19 mouse cellular contexts compared by ENCODE assay signal in the genomic region with DNA sequence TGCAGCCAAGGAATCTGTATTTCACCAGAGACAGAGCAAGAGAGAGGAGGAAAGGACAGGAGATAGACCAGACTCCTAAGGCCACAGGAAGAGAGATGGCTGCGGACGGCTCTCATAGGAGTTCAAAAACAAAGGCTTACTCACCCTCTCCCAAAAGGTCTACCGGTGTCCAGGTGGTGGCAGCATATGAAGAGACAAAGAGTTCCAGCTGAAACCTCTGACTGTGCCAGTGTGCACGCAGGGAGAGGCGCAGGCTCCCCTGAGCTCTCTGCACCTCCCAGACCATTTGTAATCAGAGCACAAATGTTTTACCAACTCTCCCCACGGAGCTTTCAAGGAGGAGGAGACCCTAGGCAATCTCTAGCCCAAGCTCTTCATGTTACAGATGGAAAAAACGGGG. TPM values are rescaled to one million over a fixed set of nuclear protein-coding genes. Genes with fewer than 3 reads are reported as not detected.
A peak's percentile ranks its signal among the peaks of the same experiment; 100 is the strongest.
DNase-seq lines count a peak whose midpoint lies in the region; ATAC-seq and TF ChIP-seq lines count a peak whose summit lies in the region.
"Had no signal": no experiment of that assay in that cellular context is flagged by ENCODE, and none has a peak within 500 bp of the region (broad histone marks: within the 10 kb centered on the region; RNA-seq: fewer than 3 reads in every experiment).

No protein-coding gene starts in this region.

- ATAC-seq in hindbrain, embryonic 16.5 days: no peak
- ATAC-seq: activated CD4-positive, CD25-positive, alpha-beta regulatory T cell, adult 4 months; liver, postnatal 0 days had no signal

- H3K4me1 ChIP-seq in hindbrain, embryonic 10.5 days (replicated peaks): 0 out of 2 replicates have a peak, but pooled peaks cover 3% of the 10 kb centered on the region
- no peaks in the 10 kb centered on the region for H3K4me1 ChIP-seq in hindbrain, embryonic 16.5 days (ENCODE audit: control insufficient read depth, insufficient read depth, low read depth, low read length)
- no peaks in the 10 kb centered on the region for H3K4me1 ChIP-seq in ES-Bruce4 (ENCODE audit: control insufficient read depth, insufficient read depth, low read length)
- peaks cover 10% of the 10 kb centered on the region; the same call in 1 of the 2 replicates for H3K4me1 ChIP-seq in embryonic facial prominence, embryonic 10.5 days
- H3K4me1 ChIP-seq: midbrain, embryonic 10.5 days; neural tube, embryonic 15.5 days; stomach, embryonic 15.5 days had no signal

- no peaks in the 10 kb centered on the region for H3K9me3 ChIP-seq in hindbrain, embryonic 10.5 days
- no peaks in the 10 kb centered on the region for H3K9me3 ChIP-seq in hindbrain, embryonic 16.5 days (ENCODE audit: control insufficient read depth, low read length)
- H3K9me3 ChIP-seq in ES-Bruce4 (replicated peaks; ENCODE audit: control insufficient read depth, insufficient read depth, low read length, poor library complexity, severe bottlenecking): no peaks in the 10 kb centered on the region
- H3K9me3 ChIP-seq in embryonic facial prominence, embryonic 10.5 days: no peaks in the 10 kb centered on the region
- H3K9me3 ChIP-seq: heart, embryonic 12.5 days; limb, embryonic 13.5 days; midbrain, embryonic 10.5 days; neural tube, embryonic 15.5 days; stomach, embryonic 15.5 days had no signal

- DNase-seq in hindbrain, embryonic 10.5 days (ENCODE audit: low spot score): no peak
- DNase-seq in ZHBTc4 (ENCODE audit: low read depth, low spot score): peak; percentile 78
- no peak for DNase-seq in embryonic facial prominence, embryonic 10.5 days (ENCODE audit: low spot score)
- no peak for DNase-seq in retina, postnatal 1 day
- no peak for DNase-seq in natural killer cell, adult 2 months (ENCODE audit: low spot score in 2 of 2)
- DNase-seq in heart, adult 18-20 months: no peak
- DNase-seq: gastrocnemius, postnatal 14 days; heart, postnatal 36 days; liver, postnatal 0 days; spleen, adult 18-20 months; thymus, postnatal 36 days had no signal

- peak; percentile 6 for TF ChIP-seq CTCF in ES-Bruce4 (IDR thresholded peaks at IDR 0.05; ENCODE audit: low read depth, low read length)

- H3K4me2 ChIP-seq in hindbrain, embryonic 16.5 days (ENCODE audit: low read length): no peak overlapping the region
- H3K4me2 ChIP-seq: heart, embryonic 12.5 days; limb, embryonic 13.5 days; neural tube, embryonic 15.5 days; stomach, embryonic 15.5 days had no signal

- no peaks in the 10 kb centered on the region for H3K27me3 ChIP-seq in hindbrain, embryonic 10.5 days (ENCODE audit: insufficient read depth, poor library complexity, severe bottlenecking)
- H3K27me3 ChIP-seq in hindbrain, embryonic 16.5 days (replicated peaks; ENCODE audit: control insufficient read depth, insufficient read depth, low read length): no peaks in the 10 kb centered on the region
- H3K27me3 ChIP-seq in ES-Bruce4 (ENCODE audit: control insufficient read depth, insufficient read depth, low read length, poor library complexity, severe bottlenecking): no peaks in the 10 kb centered on the region
- no peaks in the 10 kb centered on the region for H3K27me3 ChIP-seq in embryonic facial prominence, embryonic 10.5 days (replicated peaks; ENCODE audit: low read depth, poor library complexity, severe bottlenecking)
- H3K27me3 ChIP-seq: heart, embryonic 12.5 days; limb, embryonic 13.5 days; neural tube, embryonic 15.5 days; stomach, embryonic 15.5 days had no signal

- TF ChIP-seq POLR2A in ES-Bruce4 (IDR thresholded peaks at IDR 0.05; ENCODE audit: insufficient read depth, low read length): no peak

- H3K9ac ChIP-seq in hindbrain, embryonic 16.5 days (ENCODE audit: low read depth, low read length): no peak overlapping the region
- no peak overlapping the region for H3K9ac ChIP-seq in ES-Bruce4 (ENCODE audit: low read depth, poor library complexity, severe bottlenecking)
- H3K9ac ChIP-seq: heart, embryonic 12.5 days; limb, embryonic 13.5 days; liver, postnatal 0 days; neural tube, embryonic 15.5 days; stomach, embryonic 15.5 days had no signal

- 0 out of 2 replicates have a peak overlapping the region, but pooled peaks have one; percentile 12 for H3K27ac ChIP-seq in hindbrain, embryonic 10.5 days
- H3K27ac ChIP-seq in hindbrain, embryonic 16.5 days (ENCODE audit: low read depth, low read length): no peak overlapping the region
- H3K27ac ChIP-seq in ES-Bruce4 (ENCODE audit: insufficient read depth, low read length): no peak overlapping the region
- peak overlapping the region; percentile 55 for H3K27ac ChIP-seq in embryonic facial prominence, embryonic 10.5 days (replicated peaks)
- H3K27ac ChIP-seq: limb, embryonic 13.5 days; midbrain, embryonic 10.5 days; neural tube, embryonic 15.5 days; stomach, embryonic 15.5 days had no signal

- no peaks in the 10 kb centered on the region for H3K36me3 ChIP-seq in hindbrain, embryonic 10.5 days
- peaks cover 18% of the 10 kb centered on the region for H3K36me3 ChIP-seq in hindbrain, embryonic 16.5 days (ENCODE audit: control insufficient read depth, insufficient read depth, low read length)
- no peaks in the 10 kb centered on the region for H3K36me3 ChIP-seq in ES-Bruce4 (ENCODE audit: control insufficient read depth, insufficient read depth, low read length, poor library complexity, severe bottlenecking)
- H3K36me3 ChIP-seq in embryonic facial prominence, embryonic 10.5 days (replicated peaks): no peaks in the 10 kb centered on the region
- H3K36me3 ChIP-seq: limb, embryonic 13.5 days; midbrain, embryonic 10.5 days; stomach, embryonic 15.5 days had no signal

- 48% methylated on average over 7 of the region's 7 CpGs for whole genome bisulfite sequencing in hindbrain, embryonic 10.5 days
- 55% methylated on average over 7 of the region's 7 CpGs for WGBS in hindbrain, embryonic 16.5 days
- 40% methylated on average over 7 of the region's 7 CpGs for WGBS in embryonic facial prominence, embryonic 10.5 days

- no peak overlapping the region for H3K4me3 ChIP-seq in hindbrain, embryonic 10.5 days
- no peak overlapping the region for H3K4me3 ChIP-seq in hindbrain, embryonic 16.5 days (ENCODE audit: low read length)
- no peak overlapping the region for H3K4me3 ChIP-seq in ES-Bruce4 (ENCODE audit: low read depth, low read length)
- no peak overlapping the region for H3K4me3 ChIP-seq in embryonic facial prominence, embryonic 10.5 days
- H3K4me3 ChIP-seq: heart, embryonic 12.5 days; limb, embryonic 13.5 days; midbrain, embryonic 10.5 days; neural tube, embryonic 15.5 days; stomach, embryonic 15.5 days had no signal

- no peak for TF ChIP-seq EP300 in ES-Bruce4 (IDR thresholded peaks at IDR 0.05; ENCODE audit: insufficient read depth, low read depth, low read length)

RNA-seq across cellular contexts. Expression of a gene that starts 55.2 kb away (rescaled TPM):
- 0.54 and 1.5 TPM in 2 replicates for polyA plus RNA-seq in hindbrain, embryonic 10.5 days (2016; fragmentation: Nextera tagmentation; extraction: Ambion mirVana)
- 8.4 and 9.3 TPM in 2 replicates for polyA plus RNA-seq in hindbrain, embryonic 16.5 days (2015; fragmentation: Nextera tagmentation; extraction: Ambion mirVana)
- polyA plus RNA-seq in ES-Bruce4 (2011; ENCODE audit: insufficient read depth, insufficient read length, low read depth, missing spikeins): 0.18 and 0.20 TPM in 2 replicates
- polyA plus RNA-seq in embryonic facial prominence, embryonic 10.5 days (2016; fragmentation: Nextera tagmentation; extraction: Ambion mirVana): 1.7 and 3.0 TPM in 2 replicates
- total RNA-seq in heart, adult 18-20 months (2021): under 1 TPM in 1 of 2 experiments, not detected in 1; 0.10 TPM
- polyA plus RNA-seq: activated CD4-positive, CD25-positive, alpha-beta regulatory T cell, adult 4 months had no signal

Comparison
In these comparisons a context has a peak if more than half of its experiments do, and no peak if none do; other contexts are left out.
1. H3K27ac ChIP-seq: peak in hindbrain, embryonic 10.5 days (single experiment) and embryonic facial prominence, embryonic 10.5 days (single experiment); none in hindbrain, embryonic 16.5 days (single experiment) and ES-Bruce4 (single experiment).